Mouse (Mus musculus) ES-Bruce4 (cell line): ENCODE measurements at regions not wholly inside any gene's neighbourhood (a gene's known extent, or its start where the extent isn't known, plus 50 kb on each side); places are given as distances from the start of the nearest gene placed in this dataset.

Experiments used
- EP300 ChIP-seq: IDR thresholded peaks from 2 replicates; pipeline ENCODE4 v1.6.1; 2011; ENCODE audit warnings: low read depth, low read length; ENCODE audit not compliant: insufficient read depth
- POLR2A ChIP-seq: IDR thresholded peaks from one replicate; pipeline ENCODE4 v1.8.1; 2011; ENCODE audit warnings: low read length; ENCODE audit not compliant: insufficient read depth

DNA sequence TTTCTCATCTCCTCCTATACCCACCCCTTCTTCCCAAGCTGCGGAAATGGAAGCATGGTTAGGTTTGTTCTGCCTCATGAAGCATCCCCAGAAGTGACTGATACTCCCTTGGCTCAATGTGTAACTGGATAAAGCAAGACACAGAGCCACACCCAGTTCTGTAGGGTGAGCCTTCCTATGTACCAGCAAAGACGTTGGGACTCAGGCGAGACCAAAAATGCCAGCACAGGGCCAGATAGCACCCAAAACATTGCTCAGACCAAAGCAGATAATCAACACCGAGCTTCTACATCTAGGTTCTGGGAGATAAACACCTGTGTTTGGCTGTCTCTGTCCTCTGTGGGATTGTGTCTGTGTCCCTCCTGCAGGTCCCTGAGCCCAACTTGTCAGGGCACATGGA lies 212.8 kb upstream of the Irx3 start:
- TF ChIP-seq EP300 (no peak), POLR2A (no peak)
